Mouse (Mus musculus) C2C12 (cell line): Measurements from ENCODE around the gene Galnt17. TPM values are rescaled to one million over a fixed set of nuclear protein-coding genes. Genes with fewer than 3 reads are reported as not detected.

Source experiments
- H3K27me3 ChIP-seq: one replicate; pipeline ENCODE4 v1.6.1; 2011; ENCODE audit not compliant: control insufficient read depth, insufficient read depth, insufficient read length
- H3K36me3 ChIP-seq: one replicate; pipeline ENCODE4 v1.6.1; 2011; ENCODE audit not compliant: control insufficient read depth, insufficient read depth
- H3K4me3 ChIP-seq: one replicate; pipeline ENCODE4 v1.5.1; 2011; ENCODE audit warnings: mild to moderate bottlenecking, control low read depth; ENCODE audit not compliant: poor library complexity, insufficient read depth, severe bottlenecking
- H3K79me2 ChIP-seq: one replicate; pipeline ENCODE4 v1.6.1; 2011; ENCODE audit not compliant: control insufficient read depth, insufficient read depth
- H3K79me3 ChIP-seq: one replicate; pipeline ENCODE4 v1.6.1; 2011; ENCODE audit warnings: low read depth, control low read depth
- H3ac ChIP-seq: one replicate; pipeline ENCODE3; 2011; ENCODE audit warnings: low read depth; ENCODE audit not compliant: control insufficient read depth, insufficient read length
- CEBPB ChIP-seq: IDR thresholded peaks from one replicate; pipeline ENCODE4 v1.6.1; 2011; ENCODE audit warnings: low read depth, mild to moderate bottlenecking, control low read depth, moderate library complexity
- CTCF ChIP-seq: IDR thresholded peaks from one replicate; pipeline ENCODE4 v1.5.1; 2011; ENCODE audit not compliant: control insufficient read depth, insufficient read depth, insufficient read length
- FOSL1 ChIP-seq: IDR thresholded peaks from one replicate; pipeline ENCODE4 v1.8.0; 2011; ENCODE audit warnings: mild to moderate bottlenecking, low read length; ENCODE audit not compliant: poor library complexity, insufficient read depth, severe bottlenecking
- MAX ChIP-seq: IDR thresholded peaks from one replicate; pipeline ENCODE4 v1.6.1; 2011; ENCODE audit warnings: mild to moderate bottlenecking, control low read depth
- MYOD1 ChIP-seq: IDR thresholded peaks from one replicate; pipeline ENCODE4 v1.6.1; 2011; ENCODE audit warnings: low read depth; ENCODE audit not compliant: control insufficient read depth, insufficient read length
- MYOG ChIP-seq: IDR thresholded peaks from one replicate; pipeline ENCODE4 v1.6.1; 2011; ENCODE audit not compliant: control insufficient read depth, insufficient read length; ENCODE audit errors: extremely low read depth
- USF1 ChIP-seq: IDR thresholded peaks from one replicate; pipeline ENCODE4 v1.6.1; 2011; ENCODE audit warnings: low read depth, mild to moderate bottlenecking, control low read depth, moderate library complexity
- polyA plus RNA-seq: library from polyadenylated mRNA; unstranded; fragments of >200 nt; fragmentation: generic; extraction: Trizol; gene quantifications from one replicate; pipeline ENCODE4 v1.2.1, GENCODE M21; 2012; ENCODE audit warnings: missing spikeins

Galnt17 gene
- polyA plus RNA-seq, 1 experiment = 0.04 TPM

- Histone ChIP-seq H3K79me3 (no peaks in the 10 kb centered on the region), H3K27me3 (no peaks in the 10 kb centered on the region), H3K4me3 (no peak overlapping the region), H3K36me3 (no peaks in the 10 kb centered on the region), H3ac (no peak overlapping the region), H3K79me2 (no peaks in the 10 kb centered on the region)
- TF ChIP-seq MYOG (no peak), CTCF (no peak), CEBPB (no peak), MAX (no peak), FOSL1 (no peak), MYOD1 (no peak), USF1 (no peak)
Measured at GRCm38 (mm10) chr5:131142606-131143005, 165.7 kb downstream of the Galnt17 start.

- H3K27me3 ChIP-seq = no peaks in the 10 kb centered on the region
- TF ChIP-seq MYOD1 (no peak), USF1 (no peak), MAX (no peak), MYOG (no peak), CEBPB (no peak), FOSL1 (no peak), CTCF (no peak)
- no peak overlapping the region for H3ac ChIP-seq
- H3K36me3 ChIP-seq = no peaks in the 10 kb centered on the region
- no peaks in the 10 kb centered on the region for H3K79me2 ChIP-seq
- H3K4me3 ChIP-seq = no peak overlapping the region
- H3K79me3 ChIP-seq = no peaks in the 10 kb centered on the region
Measured at GRCm38 (mm10) chr5:131134809-131135208, 173.5 kb downstream of the Galnt17 start.

- no peaks in the 10 kb centered on the region for H3K27me3 ChIP-seq
- no peaks in the 10 kb centered on the region for H3K36me3 ChIP-seq
- H3K4me3 ChIP-seq = no peak overlapping the region
- TF ChIP-seq MYOD1 = no peak
- no peak for TF ChIP-seq FOSL1
- no peaks in the 10 kb centered on the region for H3K79me2 ChIP-seq
- no peaks in the 10 kb centered on the region for H3K79me3 ChIP-seq
- H3ac ChIP-seq = no peak overlapping the region
Measured at GRCm38 (mm10) chr5:131120296-131120840, 187.9 kb downstream of the Galnt17 start.

GRCm38 (mm10) chr5:131119896-131120295 lies 188.4 kb downstream of the Galnt17 start:
- TF ChIP-seq CTCF (no peak), CEBPB (no peak), USF1 (no peak), MAX (no peak), FOSL1 (no peak)
- Histone ChIP-seq H3ac (no peak overlapping the region), H3K4me3 (no peak overlapping the region), H3K79me2 (no peaks in the 10 kb centered on the region), H3K79me3 (no peaks in the 10 kb centered on the region), H3K36me3 (no peaks in the 10 kb centered on the region), H3K27me3 (no peaks in the 10 kb centered on the region)

- Histone ChIP-seq H3K27me3 (no peaks in the 10 kb centered on the region), H3K4me3 (no peak overlapping the region)
- TF ChIP-seq USF1 (no peak), MYOG (no peak), CEBPB (no peak), CTCF (no peak), MAX (no peak)
Measured at GRCm38 (mm10) chr5:131117391-131118040, 190.8 kb downstream of the Galnt17 start.

GRCm38 (mm10) chr5:131113850-131114470 lies 194.3 kb downstream of the Galnt17 start:
- H3K79me2 ChIP-seq = no peaks in the 10 kb centered on the region
- H3ac ChIP-seq = no peak overlapping the region

More at GRCm38 (mm10) chr5:131117391-131118040, 190.8 kb downstream of the Galnt17 start:
- no peaks in the 10 kb centered on the region for H3K79me3 ChIP-seq
- no peak overlapping the region for H3ac ChIP-seq
- no peaks in the 10 kb centered on the region for H3K36me3 ChIP-seq
- H3K79me2 ChIP-seq = no peaks in the 10 kb centered on the region

More at GRCm38 (mm10) chr5:131113850-131114470, 194.3 kb downstream of the Galnt17 start:
- TF ChIP-seq MYOD1 (no peak), USF1 (no peak), CEBPB (no peak), CTCF (no peak), FOSL1 (no peak), MYOG (no peak), MAX (no peak)
- no peaks in the 10 kb centered on the region for H3K27me3 ChIP-seq
- H3K4me3 ChIP-seq = no peak overlapping the region
- H3K36me3 ChIP-seq = no peaks in the 10 kb centered on the region
- no peaks in the 10 kb centered on the region for H3K79me3 ChIP-seq
